Mouse (Mus musculus): Measurements from ENCODE around the gene Dgkd.

Dgkd gene

DNA sequence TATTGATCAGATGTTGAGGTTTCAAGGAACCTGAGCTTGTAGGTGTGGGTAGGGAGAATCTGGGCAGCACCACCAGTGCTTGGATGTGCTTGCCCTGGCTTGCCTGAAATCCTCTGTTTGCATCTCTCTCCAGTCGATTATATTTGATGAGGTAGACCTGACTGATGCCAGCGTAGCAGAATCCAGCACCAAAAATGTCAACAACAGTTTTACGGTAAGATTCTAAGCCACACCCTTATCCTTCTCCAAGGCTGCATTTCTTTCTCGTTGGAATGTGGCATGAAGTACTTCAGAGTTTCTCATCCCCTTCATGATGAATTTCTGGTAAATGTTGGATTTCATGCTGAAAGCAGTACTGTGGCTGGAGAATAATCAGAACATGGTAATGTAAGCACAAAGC, 28.6 kb downstream of the Dgkd start:
- no peak for DNase-seq (ENCODE audit: low read depth, low spot score)

DNA sequence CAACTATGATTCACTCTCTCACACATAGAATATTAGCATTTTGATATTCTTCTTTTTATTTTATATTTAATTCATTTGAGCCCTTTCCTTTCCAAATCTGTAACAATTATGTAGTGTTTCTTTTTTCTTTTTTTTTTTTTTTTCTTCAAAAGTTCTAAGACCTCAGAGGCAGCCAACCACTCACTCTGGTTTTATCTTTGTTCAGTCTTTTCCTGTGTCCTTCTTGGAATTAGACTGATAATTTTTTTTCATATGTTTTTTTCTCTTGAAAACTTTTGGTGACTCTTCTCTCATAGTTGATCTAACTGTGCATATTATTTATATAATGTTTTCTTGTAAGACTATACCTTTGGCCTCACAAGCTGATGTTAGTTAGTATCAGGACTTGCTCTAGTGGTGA, 29.5 kb downstream of the Dgkd start:
- no peak for DNase-seq (ENCODE audit: low read depth, low spot score)

DNA sequence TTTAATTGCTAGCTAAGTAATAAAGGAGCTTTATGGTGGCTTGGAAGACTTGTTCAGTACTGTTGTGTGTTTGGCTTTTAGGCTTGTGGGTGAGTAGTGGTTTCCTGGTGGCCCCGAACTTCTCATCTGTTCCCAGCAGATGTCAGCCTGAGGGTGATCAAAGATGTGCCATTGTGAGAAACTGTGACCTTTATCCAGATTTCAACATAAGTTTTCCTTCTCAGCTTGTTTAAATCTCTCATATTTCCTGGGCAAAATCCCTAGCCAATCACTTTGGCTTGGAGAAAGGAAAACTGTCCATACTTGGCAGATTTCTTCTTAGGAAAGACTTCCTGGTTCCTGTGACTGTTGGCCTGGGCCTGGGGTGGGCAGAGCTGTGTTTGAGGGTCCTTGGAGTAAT, 37.9 kb downstream of the Dgkd start:
- no peak for DNase-seq (ENCODE audit: low read depth, low spot score)

DNA sequence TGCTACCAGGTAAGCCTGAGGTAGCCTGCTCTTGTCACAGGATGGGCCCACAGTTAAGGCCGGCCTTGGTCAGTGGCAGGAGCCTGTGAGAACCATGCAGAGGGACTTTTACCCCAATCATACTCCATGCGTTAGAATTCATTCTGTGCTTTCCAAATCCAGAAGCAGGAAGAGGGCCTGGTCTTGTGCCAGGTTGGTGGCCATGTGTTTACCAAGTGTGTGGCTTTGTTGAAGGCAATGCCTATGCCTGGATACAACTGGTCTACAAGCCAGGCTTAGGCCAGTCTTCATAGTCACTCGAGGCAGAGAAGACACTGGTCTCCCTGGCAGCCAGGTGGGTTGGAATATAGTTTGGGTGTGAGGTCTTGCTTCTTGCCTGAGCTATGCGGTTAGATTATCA, 38.5 kb downstream of the Dgkd start:
- no peak for DNase-seq (ENCODE audit: low read depth, low spot score)

DNA sequence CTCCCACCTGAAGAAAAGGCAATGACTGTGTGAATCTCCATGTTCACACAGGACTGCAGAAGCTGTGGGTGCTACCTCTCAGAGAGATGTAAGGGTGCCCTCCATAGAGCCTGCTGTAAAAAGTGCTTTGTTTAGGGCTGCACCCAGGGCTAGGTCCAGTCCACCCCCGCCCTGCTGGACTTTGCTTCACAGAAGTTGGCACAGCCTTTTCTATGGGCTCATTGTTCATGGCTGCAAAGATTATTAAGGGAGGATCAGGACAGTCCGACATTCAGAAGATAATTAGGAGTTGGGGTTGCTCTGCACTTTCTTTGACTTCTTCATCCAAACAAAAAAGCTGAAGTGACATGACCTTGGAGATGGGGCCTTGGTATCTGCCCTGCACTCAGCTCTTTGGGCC, 39.4 kb downstream of the Dgkd start:
- no peak for DNase-seq (ENCODE audit: low read depth, low spot score)

DNA sequence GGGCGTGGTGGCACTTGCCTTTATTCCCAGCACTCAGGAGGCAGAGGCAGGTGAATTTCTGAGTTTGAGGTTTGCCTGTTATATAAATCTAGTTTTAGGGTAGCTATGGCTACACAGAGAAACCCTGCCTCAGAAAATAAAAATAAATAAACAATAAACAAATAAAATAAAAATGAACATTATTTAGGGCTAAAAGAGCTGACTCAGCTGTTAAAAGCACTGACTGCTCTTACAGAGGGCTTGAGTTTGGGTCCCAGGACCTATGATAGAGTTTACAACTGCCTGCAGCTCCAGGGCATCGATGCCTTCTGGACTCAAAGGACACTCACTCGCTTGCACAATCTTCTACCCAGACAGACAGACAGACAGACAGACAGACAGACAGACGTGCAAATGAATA, 40.3 kb downstream of the Dgkd start:
- no peak for DNase-seq (ENCODE audit: low read depth, low spot score)

DNA sequence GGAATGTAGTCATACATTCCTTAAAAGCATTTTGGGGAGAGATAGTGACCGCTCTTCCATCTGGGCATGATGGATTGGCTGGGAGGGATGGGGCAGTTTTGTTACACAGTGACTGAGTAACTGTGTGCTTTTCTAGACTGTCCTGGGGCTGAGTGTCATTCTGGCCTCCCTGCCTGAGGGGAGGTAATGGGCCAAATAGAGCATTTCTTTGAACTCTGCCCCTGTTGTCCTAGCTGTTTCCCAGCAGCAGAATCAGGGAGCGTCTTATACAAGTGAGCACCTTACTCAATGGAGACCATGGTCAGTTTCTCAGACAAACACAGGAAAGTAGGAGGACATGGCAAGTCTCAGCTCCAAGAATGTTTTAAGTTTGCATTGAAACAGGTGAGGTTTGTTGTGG, 43.8 kb downstream of the Dgkd start:
- no peak for DNase-seq (ENCODE audit: low read depth, low spot score)

DNA sequence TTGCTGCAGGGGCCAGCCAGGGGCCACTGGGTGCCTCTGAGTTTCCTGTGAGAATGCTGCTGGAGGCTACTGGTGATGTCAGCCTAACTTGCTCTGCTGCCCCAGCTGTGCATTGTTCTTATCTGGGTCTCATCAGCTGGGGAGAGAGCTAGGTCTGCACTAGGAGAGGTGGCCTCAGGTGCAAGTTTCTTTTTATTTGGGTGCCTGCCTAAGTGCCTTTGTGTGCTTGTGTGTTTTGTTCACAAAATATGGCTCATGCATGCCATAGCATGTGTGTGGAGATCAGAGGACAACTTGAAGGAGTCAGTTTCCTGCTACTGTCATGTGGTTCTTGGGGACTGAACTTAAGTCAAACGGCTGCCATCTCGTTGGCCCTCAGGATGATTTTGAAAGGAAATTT, 46.6 kb downstream of the Dgkd start:
- DNase-seq (ENCODE audit: low read depth, low spot score), result no peak

DNA sequence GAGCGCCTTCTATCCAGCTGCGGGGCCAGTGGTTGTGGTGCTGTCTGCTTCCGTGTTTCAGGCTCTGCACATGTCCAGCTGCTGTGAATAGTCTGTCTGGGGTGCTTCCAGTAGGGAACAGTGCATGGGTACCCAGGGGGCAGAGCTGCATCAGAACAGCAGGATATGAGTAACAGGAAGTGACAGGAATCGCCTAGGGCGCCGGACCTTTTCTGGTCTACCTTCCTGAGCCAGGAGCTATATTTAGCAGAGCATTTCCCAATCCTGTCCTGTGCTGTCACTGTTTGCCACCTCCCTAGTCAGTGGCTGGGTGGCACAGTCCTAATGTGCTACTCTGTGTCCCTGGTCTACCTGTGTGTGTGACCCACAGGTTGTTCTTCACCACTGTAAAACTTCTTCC, 47.9 kb downstream of the Dgkd start:
- no peak for DNase-seq (ENCODE audit: low read depth, low spot score)

DNA sequence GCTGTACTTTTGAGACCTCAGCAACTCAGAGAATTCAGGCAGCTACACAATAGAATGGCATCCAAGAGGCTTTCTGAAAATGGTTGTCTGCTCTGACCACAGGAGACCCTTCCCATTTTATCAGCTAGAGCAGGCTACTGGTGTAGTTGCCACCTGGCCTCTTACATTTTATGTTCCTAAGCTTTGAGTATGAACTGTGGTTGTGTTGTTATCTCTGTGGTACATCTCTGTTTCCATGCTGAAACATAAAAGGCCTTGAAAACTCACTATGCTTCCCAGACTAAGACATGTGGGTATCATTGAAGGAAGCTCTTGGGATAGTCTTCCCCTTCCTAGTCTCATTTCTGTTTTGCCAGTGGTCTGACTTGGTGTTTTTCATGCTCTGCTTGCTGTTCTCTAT, 49.1 kb downstream of the Dgkd start:
- no peak for DNase-seq (ENCODE audit: low read depth, low spot score)

DNA sequence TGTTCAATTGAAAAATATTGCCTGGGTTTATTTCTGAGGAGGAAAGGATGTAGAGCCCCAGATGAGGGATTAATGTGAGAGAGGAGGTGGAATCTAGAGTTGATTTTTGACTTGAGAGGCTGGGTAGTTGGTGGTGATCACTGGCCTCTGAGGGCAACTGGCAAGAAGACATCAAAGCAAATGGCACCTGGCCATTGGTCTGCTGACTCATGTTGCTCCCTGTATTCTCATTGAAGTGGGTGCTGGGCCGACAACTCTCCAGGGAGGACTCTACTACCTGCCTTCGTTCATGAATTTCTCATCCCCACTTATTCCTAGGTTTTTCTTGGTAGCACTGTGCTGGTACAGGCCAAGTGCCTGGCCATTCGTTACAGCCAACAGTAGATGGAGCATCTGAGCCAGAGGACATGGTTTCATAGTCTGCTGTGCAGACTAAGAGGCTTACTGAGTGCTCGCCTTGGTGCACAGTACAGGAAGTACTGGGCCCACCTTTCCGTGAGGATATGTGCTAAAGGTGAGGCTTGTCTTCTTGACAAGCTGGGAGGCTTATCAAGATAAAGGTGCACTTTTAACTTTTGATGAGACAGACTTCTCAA, 53.4 kb downstream of the Dgkd start:
- no peak for DNase-seq (ENCODE audit: low read depth, low spot score)

DNA sequence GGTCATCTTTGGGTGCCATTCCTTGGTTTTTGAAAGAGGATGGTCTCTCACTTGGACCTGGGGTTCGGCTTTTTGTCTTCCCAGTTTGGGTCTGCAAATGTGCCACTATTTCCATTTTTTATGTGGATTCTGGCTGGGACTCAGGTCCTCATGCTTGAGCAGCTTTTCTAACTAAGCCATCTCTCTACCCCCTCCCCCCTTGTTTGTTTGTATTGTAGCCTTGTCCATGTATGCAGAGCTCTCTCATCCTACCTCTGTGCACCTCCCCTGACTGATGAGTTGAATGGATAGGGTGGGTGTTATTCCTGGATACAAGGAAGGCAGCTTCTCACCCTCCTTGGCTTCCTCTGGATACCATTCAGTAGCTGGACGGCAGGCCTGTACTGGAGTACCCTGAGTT, 54.9 kb downstream of the Dgkd start:
- DNase-seq (ENCODE audit: low read depth, low spot score), result no peak

DNA sequence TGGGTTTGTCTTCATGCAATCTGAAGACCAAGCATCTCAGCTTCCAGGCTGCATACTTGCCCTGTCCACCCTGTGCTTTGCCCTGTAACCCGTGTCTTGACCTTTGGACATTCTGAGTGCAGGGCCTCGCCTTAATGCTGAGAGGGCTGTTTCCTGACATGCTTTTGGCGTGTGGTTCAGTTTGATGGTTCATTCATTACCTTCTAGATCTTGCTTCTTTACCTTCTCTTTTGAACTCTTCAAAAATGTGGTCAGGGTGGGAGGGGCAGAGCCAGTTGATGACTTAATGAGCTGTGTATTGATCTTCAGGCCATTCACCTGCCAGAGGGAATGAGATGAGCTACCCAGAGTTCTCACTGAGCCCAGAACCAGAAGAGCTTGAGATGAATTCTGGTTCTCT, 55.6 kb downstream of the Dgkd start:
- DNase-seq (ENCODE audit: low read depth, low spot score), result no peak

DNA sequence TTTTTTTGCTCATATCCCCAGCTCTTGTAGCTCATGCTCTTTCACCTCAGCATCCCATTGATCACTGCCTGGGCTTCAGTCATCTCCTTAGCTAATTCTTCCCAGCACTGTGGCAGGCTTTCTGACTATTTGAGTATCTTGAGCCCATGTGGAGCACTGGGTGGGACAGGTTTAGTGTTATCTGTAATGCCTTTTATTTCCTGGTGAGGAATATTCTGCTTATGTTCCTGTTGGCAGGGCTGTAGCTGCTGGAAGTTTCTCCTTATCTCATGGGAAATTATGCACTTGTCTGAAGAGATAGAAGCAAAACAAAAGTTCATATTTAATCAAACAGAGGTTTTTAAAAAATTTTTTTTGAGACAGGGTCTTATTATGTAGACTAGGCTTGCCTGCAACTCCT, 56.5 kb downstream of the Dgkd start:
- DNase-seq (ENCODE audit: low read depth, low spot score), result no peak

DNA sequence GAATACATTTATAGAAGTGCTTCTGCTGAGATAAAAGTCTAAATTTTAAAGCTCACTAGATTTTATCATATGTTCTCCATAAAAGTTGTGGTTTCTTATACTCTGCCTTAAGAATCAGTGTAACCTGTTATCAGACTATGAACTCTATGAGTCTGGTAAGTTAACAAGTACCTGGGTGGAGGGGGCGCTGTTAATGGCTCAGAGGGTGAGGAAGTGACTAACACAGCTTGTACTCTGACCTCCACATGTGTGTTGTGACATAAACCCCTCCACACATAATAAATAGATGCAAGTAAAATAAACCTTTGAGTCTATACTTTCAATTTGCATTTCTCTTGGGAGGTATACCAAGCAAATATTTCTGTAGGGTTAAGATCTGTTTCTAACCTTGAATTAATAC, 57.3 kb downstream of the Dgkd start:
- DNase-seq (ENCODE audit: low read depth, low spot score), result no peak

DNA sequence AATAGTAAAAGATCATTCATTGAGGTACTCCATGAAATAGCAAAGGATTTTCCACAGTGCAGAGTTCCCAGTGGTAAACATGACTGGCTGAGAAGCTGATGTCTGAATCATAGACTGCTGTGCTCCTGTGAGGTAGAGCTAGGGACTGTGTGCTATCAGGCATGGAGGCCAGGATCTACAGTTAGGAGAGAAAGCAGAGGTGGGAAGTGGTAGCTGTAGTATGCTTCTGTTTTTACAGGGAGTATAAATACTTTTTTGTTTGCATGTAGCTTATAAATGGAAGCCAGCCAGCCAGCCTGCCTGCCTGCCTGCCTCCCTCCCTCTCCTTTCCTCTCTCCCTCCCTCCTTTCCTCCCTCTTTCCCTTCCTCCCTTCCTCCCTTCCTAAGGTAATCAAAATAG, 60.3 kb downstream of the Dgkd start:
- no peak for DNase-seq (ENCODE audit: low read depth, low spot score)

DNA sequence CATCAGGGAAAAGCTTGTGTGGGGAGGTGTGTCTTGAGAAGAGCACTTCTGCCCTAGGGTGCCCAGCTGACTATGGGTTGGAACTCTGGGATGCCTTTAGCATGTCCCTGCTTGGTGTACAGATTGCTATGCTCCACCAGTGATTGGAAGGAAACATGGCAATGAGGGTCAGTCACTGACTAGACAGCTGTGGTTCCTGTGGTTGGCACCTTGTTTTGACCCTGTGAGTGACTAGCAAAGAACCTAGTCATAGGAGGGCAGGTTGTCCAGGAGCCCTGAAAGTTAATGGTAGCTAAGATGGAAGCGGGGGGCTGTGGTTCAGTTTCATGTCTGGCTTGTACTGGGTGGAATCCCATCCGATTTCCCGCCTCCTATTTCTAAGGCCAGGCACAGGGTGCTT, 64.3 kb downstream of the Dgkd start:
- DNase-seq (ENCODE audit: low read depth, low spot score), result no peak

DNA sequence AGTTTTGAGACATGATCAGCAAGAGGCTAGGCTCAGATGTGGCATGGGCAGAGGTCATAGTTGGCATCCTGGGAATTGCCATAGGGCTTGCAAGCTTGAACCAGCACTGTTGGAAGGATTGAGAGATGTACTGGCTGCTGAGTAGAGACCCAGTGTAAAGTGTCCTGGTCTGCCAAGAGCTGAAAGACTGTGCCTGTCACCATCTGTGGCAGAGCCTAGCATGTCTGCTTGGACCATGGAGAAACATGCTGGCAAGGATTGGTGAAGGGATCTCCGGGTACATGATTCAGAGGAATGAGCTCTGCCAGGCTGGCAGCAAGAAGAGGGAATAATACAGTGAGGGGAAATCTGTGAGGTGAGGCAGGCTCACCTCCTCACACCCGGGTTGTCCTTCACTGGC, 65.0 kb downstream of the Dgkd start:
- DNase-seq (ENCODE audit: low read depth, low spot score), result no peak

DNA sequence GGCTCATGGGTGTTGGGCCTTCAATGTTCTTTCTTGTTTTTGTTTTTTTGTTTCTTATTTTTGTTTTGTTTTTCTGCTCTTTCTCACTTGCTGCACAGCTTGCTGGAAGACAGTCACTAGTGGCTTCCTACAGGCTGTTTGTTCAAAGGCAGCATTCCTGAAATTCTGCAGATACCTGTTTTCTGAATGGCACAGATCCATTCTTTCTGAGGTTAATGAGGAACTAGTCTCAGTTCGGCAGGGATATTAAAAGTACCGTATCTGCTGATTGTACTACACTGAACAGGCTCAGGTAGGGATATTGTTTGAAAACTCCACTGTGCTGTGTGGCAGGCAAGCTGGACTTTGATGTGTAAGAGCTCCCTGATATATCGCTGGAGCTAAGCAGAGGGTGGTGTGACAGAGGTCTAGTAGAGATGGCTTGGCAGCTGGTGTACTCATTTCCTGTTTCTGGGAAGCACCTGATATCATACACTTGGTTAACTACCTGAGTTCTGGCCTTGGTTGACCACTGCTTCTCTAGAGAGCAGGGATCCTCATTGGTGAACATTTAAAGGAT, 67.0 kb downstream of the Dgkd start:
- DNase-seq (ENCODE audit: low read depth, low spot score), result no peak

DNA sequence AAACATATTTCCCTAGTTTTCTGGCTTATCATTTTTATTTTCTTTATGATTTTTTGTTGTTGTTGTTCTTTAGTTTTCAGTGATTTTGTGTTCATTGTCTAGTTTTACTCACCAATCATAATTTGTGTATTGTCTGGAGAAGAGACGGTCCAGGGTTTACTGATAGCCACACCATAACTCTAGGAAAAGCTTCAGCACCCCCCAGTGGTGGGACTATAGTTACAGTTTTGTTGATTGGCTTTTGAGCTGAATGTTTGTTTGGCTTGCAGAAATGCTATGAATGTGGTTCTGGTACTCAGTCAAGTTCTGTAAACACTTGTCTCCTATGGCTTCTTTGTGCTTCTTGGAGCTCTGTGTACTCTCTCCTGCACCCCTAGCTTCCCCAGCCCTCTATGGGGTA, 69.6 kb downstream of the Dgkd start:
- DNase-seq (ENCODE audit: low read depth, low spot score), result no peak

DNA sequence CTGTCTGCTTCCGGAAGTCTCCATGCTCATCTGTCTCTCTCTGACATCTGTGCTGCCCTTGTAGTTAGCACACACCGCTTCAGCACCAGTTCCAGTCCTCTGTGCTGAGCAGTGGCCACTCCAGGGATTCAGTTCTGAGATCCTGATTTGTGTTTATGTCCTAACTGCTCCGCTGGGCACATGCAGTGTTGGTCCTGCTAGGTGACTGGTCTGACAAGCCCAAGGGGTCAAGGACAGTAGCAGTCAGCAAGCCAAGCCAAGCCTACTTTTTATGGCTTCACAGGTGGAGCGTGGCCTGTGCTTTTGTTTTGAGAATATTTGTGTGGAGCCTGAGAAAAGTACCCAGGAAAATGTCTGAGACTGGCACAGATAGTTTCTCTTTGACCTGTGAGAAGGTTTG, 71.8 kb downstream of the Dgkd start:
- no peak for DNase-seq (ENCODE audit: low read depth, low spot score)

DNA sequence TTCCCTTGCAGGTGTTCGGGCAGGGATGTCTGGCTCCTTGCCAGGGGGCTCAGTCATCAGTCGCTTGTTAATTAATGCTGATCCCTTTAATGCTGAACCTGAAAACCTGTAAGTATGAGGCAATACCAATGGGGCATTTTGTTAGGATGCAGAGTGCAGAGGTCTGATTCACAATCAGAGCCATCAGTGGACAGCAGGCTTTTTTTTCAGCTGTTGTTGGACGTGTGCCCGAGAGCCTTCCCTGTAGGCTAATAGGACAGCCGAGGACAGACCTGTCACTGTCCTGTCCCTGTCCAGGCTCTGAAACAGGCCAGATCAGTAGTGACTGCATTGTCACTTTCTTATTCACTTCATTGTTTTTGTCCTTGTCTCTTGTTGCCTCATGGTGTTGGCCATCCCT, 76.6 kb downstream of the Dgkd start:
- DNase-seq (ENCODE audit: low read depth, low spot score), result no peak

DNA sequence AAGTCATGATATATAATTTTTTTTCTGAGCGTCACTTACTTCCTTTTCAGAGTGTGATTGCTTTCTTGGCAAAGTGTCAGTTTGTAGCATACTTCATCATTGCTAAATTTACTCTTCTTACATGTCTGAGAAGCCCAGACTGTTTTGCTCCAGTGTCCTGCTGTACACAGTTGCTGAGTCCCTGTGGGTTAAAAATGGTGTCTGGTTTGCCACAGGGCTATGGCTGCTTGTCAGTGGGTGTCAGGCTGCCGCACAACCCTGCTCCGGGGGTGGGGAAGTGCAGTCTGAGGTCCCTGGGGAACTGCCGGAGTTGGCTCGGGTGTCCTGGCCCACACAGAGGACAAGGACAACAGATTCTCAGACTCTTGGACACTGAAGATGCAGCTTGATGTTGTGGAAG, 80.0 kb downstream of the Dgkd start:
- DNase-seq (ENCODE audit: low read depth, low spot score), result no peak

DNA sequence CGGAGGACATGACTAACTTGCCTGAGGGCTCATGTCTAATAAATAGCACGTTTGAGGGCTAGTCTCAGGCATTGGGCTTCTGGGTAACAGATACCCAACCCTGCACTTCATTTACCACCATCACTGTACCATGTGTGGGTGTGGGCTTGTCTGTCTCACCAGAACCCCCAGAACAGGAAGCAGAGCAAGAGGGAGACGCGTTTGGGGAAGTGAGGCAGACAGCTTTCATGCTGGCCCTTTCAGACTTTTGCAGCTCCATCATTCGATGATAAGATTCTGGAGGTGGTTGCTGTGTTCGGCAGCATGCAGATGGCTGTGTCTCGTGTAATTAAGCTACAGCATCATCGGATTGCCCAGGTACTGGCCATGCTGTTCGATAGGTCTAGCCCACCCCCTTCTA, 82.0 kb downstream of the Dgkd start:
- no peak for DNase-seq (ENCODE audit: low read depth, low spot score)

All from c-Kit-negative CD71-positive TER-119-positive erythroid progenitor cells, embryonic 14.5 days (primary cell).